ENCODE assay signal across 8 mouse cellular contexts in the genomic region with DNA sequence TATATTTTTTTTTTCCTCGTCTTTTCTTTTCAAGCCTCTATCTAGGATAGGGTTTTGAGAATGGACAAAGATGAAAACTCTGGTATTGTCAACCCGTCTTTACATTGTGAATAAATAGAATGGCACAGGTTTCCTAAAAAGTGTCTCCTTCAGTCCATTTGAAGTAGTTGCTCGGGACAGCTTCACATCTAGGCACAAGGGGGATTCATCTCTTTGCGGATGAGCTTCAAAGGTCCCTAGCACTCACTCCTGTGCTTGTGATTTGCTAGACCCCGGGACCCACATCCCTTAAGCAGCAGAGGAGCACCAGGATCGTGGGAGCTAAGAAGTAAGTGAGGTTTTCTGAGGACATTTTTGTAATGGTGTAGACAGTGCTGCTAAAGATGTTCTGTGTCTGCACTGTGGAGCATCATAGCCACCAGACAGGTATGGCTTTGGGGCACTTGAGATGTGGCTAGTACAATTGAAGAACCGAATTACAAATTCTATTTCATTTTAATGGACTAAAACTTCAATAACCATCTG. TPM values are rescaled to one million over a fixed set of nuclear protein-coding genes. Genes with fewer than 3 reads are reported as not detected.
A peak's percentile ranks its signal among the peaks of the same experiment; 100 is the strongest.
DNase-seq lines count a peak whose midpoint lies in the region; ATAC-seq and TF ChIP-seq lines count a peak whose summit lies in the region.

No protein-coding gene starts in this region.

- TF ChIP-seq POLR2A in liver, adult 2 months (IDR thresholded peaks at IDR 0.05; ENCODE audit: extremely low read depth, insufficient read depth, low read length) = no peak

- no peak for ATAC-seq in heart, postnatal 0 days (ENCODE audit: insufficient read depth, low read depth)
- no peak for ATAC-seq in midbrain, embryonic 13.5 days

- no peaks in the 10 kb centered on the region for H3K27me3 ChIP-seq in liver, adult 2 months (ENCODE audit: control insufficient read depth, insufficient read depth, low read length)
- no peaks in the 10 kb centered on the region for H3K27me3 ChIP-seq in heart, postnatal 0 days (ENCODE audit: control insufficient read depth, insufficient read depth, low read length)
- H3K27me3 ChIP-seq in midbrain, embryonic 13.5 days = no peaks in the 10 kb centered on the region

- no peak for DNase-seq in liver, adult 2 months (ENCODE audit: extremely low read depth, low read depth, low spot score)
- DNase-seq in liver (no peak), ZHBTc4 (ENCODE audit: low read depth, low spot score) (peak; percentile 15)
- DNase-seq in heart, postnatal 0 days (ENCODE audit: low spot score) = no peak
- DNase-seq in adrenal gland, adult 18-20 months (ENCODE audit: low spot score in 2 of 2) = no peak
- no peak for DNase-seq in adrenal gland, postnatal 36 days
- no peak for DNase-seq in layer of hippocampus, postnatal 10 days (ENCODE audit: low spot score in 2 of 2)

- TF ChIP-seq EP300 in heart, postnatal 0 days (IDR thresholded peaks at IDR 0.05; ENCODE audit: low read depth) = no peak

- WGBS in liver, adult 2 months = 14% methylated on average over 7 of the region's 7 CpGs
- 11% methylated on average over 7 of the region's 7 CpGs for WGBS in heart, postnatal 0 days
- 16% methylated on average over 7 of the region's 7 CpGs for WGBS in midbrain, embryonic 13.5 days

- H3K4me1 ChIP-seq in liver, adult 2 months (ENCODE audit: control insufficient read depth, insufficient read depth, low read length) = peaks cover 4% of the 10 kb centered on the region
- H3K4me1 ChIP-seq in heart, postnatal 0 days (ENCODE audit: control insufficient read depth, insufficient read depth) = peaks cover 12% of the 10 kb centered on the region; the same call in 1 of the 2 replicates
- H3K4me1 ChIP-seq in midbrain, embryonic 13.5 days (replicated peaks) = peaks cover 20% of the 10 kb centered on the region

- peak overlapping the region; percentile 68 for H3K9ac ChIP-seq in liver, adult 2 months (ENCODE audit: low read depth, low read length)
- H3K9ac ChIP-seq in heart, postnatal 0 days (replicated peaks; ENCODE audit: low read depth, low read length) = peak overlapping the region; percentile 51
- peak overlapping the region; percentile 82 for H3K9ac ChIP-seq in midbrain, embryonic 13.5 days (replicated peaks)

- no peaks in the 10 kb centered on the region for H3K9me3 ChIP-seq in heart, postnatal 0 days (replicated peaks; ENCODE audit: control insufficient read depth, low read length)
- H3K9me3 ChIP-seq in midbrain, embryonic 13.5 days = no peaks in the 10 kb centered on the region

- peak overlapping the region; percentile 69 for H3K4me2 ChIP-seq in heart, postnatal 0 days (ENCODE audit: low read depth, low read length)
- H3K4me2 ChIP-seq in midbrain, embryonic 13.5 days (replicated peaks) = peak overlapping the region; percentile 94

- no peak overlapping the region for H3K27ac ChIP-seq in liver, adult 2 months (replicated peaks; ENCODE audit: insufficient read depth, low read depth, low read length)
- H3K27ac ChIP-seq in heart, postnatal 0 days (ENCODE audit: low read depth) = no peak overlapping the region
- no peak overlapping the region for H3K27ac ChIP-seq in midbrain, embryonic 13.5 days

- H3K36me3 ChIP-seq in liver, adult 2 months (ENCODE audit: control insufficient read depth, insufficient read depth, low read length) = no peaks in the 10 kb centered on the region
- H3K36me3 ChIP-seq in heart, postnatal 0 days (replicated peaks; ENCODE audit: control insufficient read depth, insufficient read depth, low read length) = no peaks in the 10 kb centered on the region
- no peaks in the 10 kb centered on the region for H3K36me3 ChIP-seq in midbrain, embryonic 13.5 days

- peak overlapping the region; percentile 31 for H3K4me3 ChIP-seq in liver, adult 2 months (ENCODE audit: insufficient read depth, low read depth, low read length)
- H3K4me3 ChIP-seq in heart, postnatal 0 days (ENCODE audit: low read depth, low read length) = peak overlapping the region; percentile 62
- peak overlapping the region; percentile 56 for H3K4me3 ChIP-seq in midbrain, embryonic 13.5 days (replicated peaks)

- no peak for TF ChIP-seq CTCF in liver, adult 2 months (IDR thresholded peaks at IDR 0.05; ENCODE audit: low read depth, low read length)
- TF ChIP-seq CTCF in heart, postnatal 0 days (IDR thresholded peaks at IDR 0.05; ENCODE audit: low read depth) = no peak

- H3K79me2 ChIP-seq in liver, adult 2 months (ENCODE audit: control insufficient read depth, insufficient read depth, low read length) = peaks cover 6% of the 10 kb centered on the region; the same call in 1 of the 2 replicates

RNA-seq across cellular contexts. Expression of gene Zfp512, which starts 0.7 kb away (rescaled TPM):
- 8.1 and 9.0 TPM in 2 replicates for total RNA-seq in liver, adult 2 months (2014; rRNA removed)
- polyA plus RNA-seq in liver, adult 2 months (2012; rRNA removed) = 4.6 and 4.9 TPM in 2 replicates
- total RNA-seq in heart, postnatal 0 days (2014; rRNA removed; ENCODE audit: low replicate concordance) = 19.4 and 19.8 TPM in 2 replicates
- 21.4 and 22.1 TPM in 2 replicates for polyA plus RNA-seq in heart, postnatal 0 days (2015; fragmentation: Nextera tagmentation; extraction: Ambion mirVana)
- 124 and 125 TPM in 2 replicates for polyA plus RNA-seq in midbrain, embryonic 13.5 days (2015; fragmentation: Nextera tagmentation; extraction: Ambion mirVana)
- 10 to 100 TPM; 15.1 to 19.4 TPM for total RNA-seq in adrenal gland, adult 18-20 months (2021)
- 10 to 100 TPM; 20.0 to 20.6 TPM for total RNA-seq in adrenal gland, postnatal 36 days (2021)
- 10 to 100 TPM; 51.5 to 55.8 TPM for total RNA-seq in layer of hippocampus, postnatal 10 days (2021)

RNA-seq across cellular contexts. Expression of gene 4930548H24Rik, which starts 32.6 kb away (rescaled TPM):
- not detected in 2 replicates for total RNA-seq in liver, adult 2 months (2014; rRNA removed)
- not detected in 2 replicates for polyA plus RNA-seq in liver, adult 2 months (2012; rRNA removed)
- total RNA-seq in heart, postnatal 0 days (2014; rRNA removed; ENCODE audit: low replicate concordance) = 0.04 TPM in 1 of 2 replicates, not detected in the other
- polyA plus RNA-seq in heart, postnatal 0 days (2015; fragmentation: Nextera tagmentation; extraction: Ambion mirVana) = not detected in 2 replicates
- 0.13 and 0.18 TPM in 2 replicates for polyA plus RNA-seq in midbrain, embryonic 13.5 days (2015; fragmentation: Nextera tagmentation; extraction: Ambion mirVana)
- under 1 TPM in 1 of 2 experiments, not detected in 1; 0.13 TPM for total RNA-seq in adrenal gland, adult 18-20 months (2021)
- total RNA-seq in adrenal gland, postnatal 36 days (2021) = not detected
- under 1 TPM; 0.16 to 0.37 TPM for total RNA-seq in layer of hippocampus, postnatal 10 days (2021)

RNA-seq across cellular contexts. Expression of gene Gpn1, which starts 41.6 kb away (rescaled TPM):
- 8.5 and 9.5 TPM in 2 replicates for total RNA-seq in liver, adult 2 months (2014; rRNA removed)
- polyA plus RNA-seq in liver, adult 2 months (2012; rRNA removed) = 13.2 and 19.0 TPM in 2 replicates
- 14.4 and 31.3 TPM in 2 replicates for total RNA-seq in heart, postnatal 0 days (2014; rRNA removed; ENCODE audit: low replicate concordance)
- polyA plus RNA-seq in heart, postnatal 0 days (2015; fragmentation: Nextera tagmentation; extraction: Ambion mirVana) = 27.6 and 29.1 TPM in 2 replicates
- 78.3 and 80.5 TPM in 2 replicates for polyA plus RNA-seq in midbrain, embryonic 13.5 days (2015; fragmentation: Nextera tagmentation; extraction: Ambion mirVana)
- 10 to 100 TPM; 25.5 to 33.3 TPM for total RNA-seq in adrenal gland, adult 18-20 months (2021)
- 10 to 100 TPM; 30.0 to 31.6 TPM for total RNA-seq in adrenal gland, postnatal 36 days (2021)
- total RNA-seq in layer of hippocampus, postnatal 10 days (2021) = 10 to 100 TPM; 34.9 to 37.5 TPM
